In genomic region chr1:10837180-10837579, GRCm38 (mm10) we compare ENCODE assay signal across 10 mouse cellular contexts.
A peak's percentile ranks its signal among the peaks of the same experiment; 100 is the strongest.
DNase-seq lines count a peak whose midpoint lies in the region; ATAC-seq and TF ChIP-seq lines count a peak whose summit lies in the region.
"Had no signal": no experiment of that assay in that cellular context is flagged by ENCODE, and none has a peak within 500 bp of the region (broad histone marks: within the 10 kb centered on the region; RNA-seq: fewer than 3 reads in every experiment).

No protein-coding gene starts in this region.

- H3K4me3 ChIP-seq in cerebellum, adult 2 months (replicated peaks; ENCODE audit: insufficient read depth, low read depth, low read length), result no peak overlapping the region
- H3K4me3 ChIP-seq in intestine, postnatal 0 days (ENCODE audit: low read depth, low read length), result no peak overlapping the region
- no peak overlapping the region for H3K4me3 ChIP-seq in intestine, embryonic 15.5 days (replicated peaks)
- H3K4me3 ChIP-seq: midbrain, embryonic 13.5 days had no signal

- no peaks in the 10 kb centered on the region for H3K4me1 ChIP-seq in cerebellum, adult 2 months (ENCODE audit: control insufficient read depth, insufficient read depth, low read length)
- no peaks in the 10 kb centered on the region for H3K4me1 ChIP-seq in intestine, postnatal 0 days (replicated peaks; ENCODE audit: control insufficient read depth, insufficient read depth, low read length)
- H3K4me1 ChIP-seq in intestine, embryonic 15.5 days (replicated peaks), result no peaks in the 10 kb centered on the region
- H3K4me1 ChIP-seq: midbrain, embryonic 13.5 days had no signal

- ATAC-seq in intestine, postnatal 0 days, result no peak
- ATAC-seq in intestine, embryonic 15.5 days, result no peak
- no peak for ATAC-seq in inflammation-experienced regulatory T-cells, adult 6 months
- ATAC-seq: intestine, embryonic 16.5 days; midbrain, embryonic 13.5 days had no signal

- no peaks in the 10 kb centered on the region for H3K27me3 ChIP-seq in cerebellum, adult 2 months (ENCODE audit: control insufficient read depth, insufficient read depth, low read length)
- H3K27me3 ChIP-seq in intestine, postnatal 0 days (replicated peaks; ENCODE audit: control insufficient read depth, insufficient read depth, low read length), result no peaks in the 10 kb centered on the region
- H3K27me3 ChIP-seq in intestine, embryonic 15.5 days (replicated peaks), result no peaks in the 10 kb centered on the region
- H3K27me3 ChIP-seq: midbrain, embryonic 13.5 days had no signal

- no peaks in the 10 kb centered on the region for H3K9me3 ChIP-seq in intestine, postnatal 0 days (ENCODE audit: control insufficient read depth)
- no peaks in the 10 kb centered on the region for H3K9me3 ChIP-seq in intestine, embryonic 15.5 days
- H3K9me3 ChIP-seq: midbrain, embryonic 13.5 days had no signal

- WGBS in cerebellum, adult 2 months, result 71% methylated on average over 2 of the region's 2 CpGs
- whole genome bisulfite sequencing in intestine, postnatal 0 days, result 87% methylated on average over 2 of the region's 2 CpGs
- WGBS in intestine, embryonic 15.5 days, result 89% methylated on average over 2 of the region's 2 CpGs

- no peak overlapping the region for H3K9ac ChIP-seq in intestine, postnatal 0 days (ENCODE audit: low read depth, low read length)
- H3K9ac ChIP-seq in intestine, embryonic 15.5 days, result no peak overlapping the region
- H3K9ac ChIP-seq: midbrain, embryonic 13.5 days had no signal

- H3K36me3 ChIP-seq in intestine, postnatal 0 days (ENCODE audit: control insufficient read depth, insufficient read depth), result no peaks in the 10 kb centered on the region
- H3K36me3 ChIP-seq in intestine, embryonic 15.5 days, result no peaks in the 10 kb centered on the region
- H3K36me3 ChIP-seq: midbrain, embryonic 13.5 days had no signal

- 0 out of 2 replicates have a peak, but pooled peaks have one; percentile 14 for TF ChIP-seq CTCF in cerebellum, adult 2 months (IDR thresholded peaks at IDR 0.05; ENCODE audit: borderline replicate concordance, insufficient read depth, low read depth, low read length)
- peak; percentile 57 for TF ChIP-seq CTCF in intestine, postnatal 0 days (IDR thresholded peaks at IDR 0.05; ENCODE audit: low read depth)

- no peak for DNase-seq in cerebellum, adult 2 months
- DNase-seq in cerebellum, adult 11-12 months, result no peak
- DNase-seq in right cerebral cortex, adult 18-20 months, result peak; percentile 11
- no peak for DNase-seq in right cerebral cortex, postnatal 36 days (ENCODE audit: low spot score in 2 of 2)
- DNase-seq in adipocyte (ENCODE audit: low spot score), result no peak

- TF ChIP-seq POLR2A in cerebellum, adult 2 months (IDR thresholded peaks at IDR 0.05; ENCODE audit: borderline replicate concordance, insufficient read depth, low read length), result no peak

- no peak overlapping the region for H3K27ac ChIP-seq in cerebellum, adult 2 months (ENCODE audit: insufficient read depth, low read length)
- no peak overlapping the region for H3K27ac ChIP-seq in intestine, postnatal 0 days (ENCODE audit: low read depth, low read length)
- H3K27ac ChIP-seq in intestine, embryonic 15.5 days, result no peak overlapping the region
- H3K27ac ChIP-seq: midbrain, embryonic 13.5 days had no signal

- no peak overlapping the region for H3K4me2 ChIP-seq in intestine, postnatal 0 days (replicated peaks; ENCODE audit: low read depth)
- no peak overlapping the region for H3K4me2 ChIP-seq in intestine, embryonic 15.5 days (replicated peaks)
- H3K4me2 ChIP-seq: midbrain, embryonic 13.5 days had no signal
